Mouse (Mus musculus) lung, postnatal 36 days (tissue): ENCODE results near the gene Klhl42.

Experiments
- DNase-seq: peaks from one replicate; pipeline ENCODE4 v3.0.0; 2022; ENCODE audit warnings: mixed read lengths

The Klhl42 gene

GRCm38 (mm10) chr6:147087736-147088135, 3.4 kb upstream of the Klhl42 start:
- no peak for DNase-seq

GRCm38 (mm10) chr6:147088517-147088916, 2.7 kb upstream of the Klhl42 start:
- DNase-seq: no peak

- no peak for DNase-seq
Observed at GRCm38 (mm10) chr6:147090191-147090590, 988 bp upstream of the Klhl42 start.

GRCm38 (mm10) chr6:147092136-147092535, 957 bp downstream of the Klhl42 start:
- DNase-seq: peak; percentile 38

- DNase-seq: no peak
Observed at GRCm38 (mm10) chr6:147094771-147095170, 3.6 kb downstream of the Klhl42 start.

- DNase-seq: no peak
Observed at GRCm38 (mm10) chr6:147096109-147096508, 4.9 kb downstream of the Klhl42 start.

- DNase-seq: no peak
Observed at GRCm38 (mm10) chr6:147096934-147097333, 5.8 kb downstream of the Klhl42 start.

GRCm38 (mm10) chr6:147097346-147097929, 6.3 kb downstream of the Klhl42 start:
- DNase-seq: no peak

GRCm38 (mm10) chr6:147099458-147100277, 8.5 kb downstream of the Klhl42 start:
- peak; percentile 32 for DNase-seq

GRCm38 (mm10) chr6:147102293-147102692, 11.1 kb downstream of the Klhl42 start:
- no peak for DNase-seq

- DNase-seq: no peak
Observed at GRCm38 (mm10) chr6:147105529-147105928, 14.3 kb downstream of the Klhl42 start.

GRCm38 (mm10) chr6:147106716-147107115, 15.5 kb downstream of the Klhl42 start:
- no peak for DNase-seq

- DNase-seq: peak; percentile 78
Observed at GRCm38 (mm10) chr6:147109283-147109682, 18.1 kb downstream of the Klhl42 start.

- DNase-seq: peak; percentile 94
Observed at GRCm38 (mm10) chr6:147116579-147116978, 25.4 kb downstream of the Klhl42 start.

GRCm38 (mm10) chr6:147117764-147118163, 26.6 kb downstream of the Klhl42 start:
- DNase-seq: no peak

- DNase-seq: no peak
Observed at GRCm38 (mm10) chr6:147118190-147118589, 27.0 kb downstream of the Klhl42 start.

- no peak for DNase-seq
Observed at GRCm38 (mm10) chr6:147121320-147121719, 30.1 kb downstream of the Klhl42 start.

- DNase-seq: no peak
Observed at GRCm38 (mm10) chr6:147127239-147127638, 36.1 kb downstream of the Klhl42 start.

- no peak for DNase-seq
Observed at GRCm38 (mm10) chr6:147138260-147138659, 47.1 kb downstream of the Klhl42 start.

- no peak for DNase-seq
Observed at GRCm38 (mm10) chr6:147140600-147141154, 49.5 kb downstream of the Klhl42 start.

- peak; percentile 11 for DNase-seq
Observed at GRCm38 (mm10) chr6:147144664-147145063, 53.5 kb downstream of the Klhl42 start.

GRCm38 (mm10) chr6:147145277-147145676, 54.1 kb downstream of the Klhl42 start:
- DNase-seq: peak; percentile 60

GRCm38 (mm10) chr6:147145753-147146152, 54.6 kb downstream of the Klhl42 start:
- DNase-seq: no peak

- DNase-seq: no peak
Observed at GRCm38 (mm10) chr6:147151069-147151468, 59.9 kb downstream of the Klhl42 start.
